Mouse (Mus musculus): ENCODE measurements around the gene Babam2. TPM values are rescaled to one million over a fixed set of nuclear protein-coding genes. Genes with fewer than 3 reads are reported as not detected.

Babam2 gene
- polyA plus RNA-seq, 1 experiment = 58.7 TPM

DNA sequence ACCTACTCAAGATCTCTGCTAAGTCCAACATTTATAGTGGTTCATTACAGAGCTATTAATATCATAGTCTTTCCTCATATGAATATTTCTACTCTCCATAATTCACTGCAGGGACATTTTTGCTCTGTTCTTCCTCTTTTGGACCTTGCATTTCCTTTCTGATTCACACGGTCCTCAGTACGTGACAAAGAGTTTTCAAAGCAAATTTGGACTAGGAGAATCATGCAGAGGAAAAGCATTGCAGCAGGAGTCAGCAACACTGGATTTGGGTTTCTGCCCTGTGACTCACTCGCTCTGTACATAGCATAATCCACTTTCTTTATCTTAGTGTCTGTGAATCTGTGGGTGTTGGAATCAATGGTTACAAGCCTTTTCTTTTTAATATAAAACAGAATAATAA, 184.8 kb downstream of the Babam2 start:
- no peak for DNase-seq (ENCODE audit: low spot score)

DNA sequence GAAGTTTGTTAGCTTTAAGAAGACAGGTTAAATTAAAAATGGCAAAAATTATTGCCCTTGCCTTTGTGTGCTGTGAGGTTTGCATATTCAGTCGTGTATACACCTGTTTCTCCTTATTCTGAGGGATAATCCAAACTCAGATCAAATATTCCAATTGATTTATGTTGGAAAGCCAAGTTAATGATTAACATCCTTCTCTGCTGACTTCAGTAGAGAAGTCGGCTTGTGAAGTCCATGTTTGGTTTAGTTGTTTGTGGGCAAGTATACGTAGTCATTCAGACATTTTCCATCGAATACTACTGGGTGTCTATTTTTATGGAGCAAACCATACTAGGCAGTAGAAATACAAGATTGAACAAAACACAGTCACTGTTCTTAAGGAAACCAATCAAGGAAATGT, 187.5 kb downstream of the Babam2 start:
- DNase-seq (ENCODE audit: low spot score) = no peak

DNA sequence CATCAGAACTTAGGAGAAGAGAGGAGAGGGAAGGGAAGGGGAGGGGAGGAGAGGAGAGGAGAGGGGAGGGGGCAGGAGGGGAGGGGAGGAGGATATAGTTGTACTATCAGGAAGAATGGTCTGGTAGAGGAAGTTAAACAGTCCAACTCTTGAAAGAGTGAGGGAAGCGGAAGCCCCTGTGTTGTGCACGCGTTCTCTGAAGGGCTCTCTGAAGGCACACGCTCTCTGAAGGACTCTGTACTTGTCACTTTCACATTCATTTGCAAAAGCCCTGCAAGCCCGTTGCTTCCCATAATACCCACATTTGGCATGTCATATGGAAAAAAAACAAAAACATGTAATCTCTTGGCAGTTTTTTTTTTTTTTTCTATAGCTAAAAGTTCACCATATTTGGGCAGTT, 190.1 kb downstream of the Babam2 start:
- DNase-seq (ENCODE audit: low spot score) = no peak

DNA sequence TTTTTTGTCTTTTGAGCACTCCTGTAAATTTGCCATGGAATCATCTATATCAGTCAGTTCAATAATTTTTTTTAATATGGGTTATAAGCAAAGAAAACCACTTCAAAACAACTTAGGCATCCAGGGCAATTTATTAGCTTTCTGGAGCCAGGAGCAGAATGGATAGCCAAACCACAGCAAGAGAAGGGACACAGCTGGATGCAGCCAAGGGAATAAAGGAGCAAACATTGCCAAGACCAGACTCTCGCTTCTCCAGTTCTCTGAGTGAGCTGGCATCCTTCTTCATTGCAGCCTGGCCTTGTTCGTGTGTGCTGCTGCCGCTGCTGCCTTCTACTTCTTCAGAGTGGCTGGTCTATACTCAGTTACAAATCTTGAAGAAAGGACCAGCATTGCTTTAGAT, 190.9 kb downstream of the Babam2 start:
- no peak for DNase-seq (ENCODE audit: low spot score)

DNA sequence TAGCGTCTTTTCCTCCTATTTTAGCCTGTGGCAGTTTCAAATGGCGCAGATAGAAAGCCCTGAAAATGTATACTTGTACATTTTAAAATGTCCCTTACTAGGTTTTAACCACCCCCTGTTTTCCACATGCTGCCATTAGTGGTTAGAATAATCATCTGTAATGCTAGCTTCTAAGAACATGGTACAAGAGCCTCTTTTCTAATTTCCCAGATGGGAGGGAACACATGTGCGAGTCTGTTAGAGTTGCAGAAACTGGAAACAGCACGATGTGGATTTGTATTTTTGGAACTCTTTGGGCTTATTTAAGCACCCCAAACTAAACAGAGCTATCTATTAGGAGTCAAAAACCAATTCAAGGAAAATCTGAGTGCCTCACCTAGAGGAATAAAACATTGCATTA, 195.1 kb downstream of the Babam2 start:
- no peak for DNase-seq (ENCODE audit: low spot score)

DNA sequence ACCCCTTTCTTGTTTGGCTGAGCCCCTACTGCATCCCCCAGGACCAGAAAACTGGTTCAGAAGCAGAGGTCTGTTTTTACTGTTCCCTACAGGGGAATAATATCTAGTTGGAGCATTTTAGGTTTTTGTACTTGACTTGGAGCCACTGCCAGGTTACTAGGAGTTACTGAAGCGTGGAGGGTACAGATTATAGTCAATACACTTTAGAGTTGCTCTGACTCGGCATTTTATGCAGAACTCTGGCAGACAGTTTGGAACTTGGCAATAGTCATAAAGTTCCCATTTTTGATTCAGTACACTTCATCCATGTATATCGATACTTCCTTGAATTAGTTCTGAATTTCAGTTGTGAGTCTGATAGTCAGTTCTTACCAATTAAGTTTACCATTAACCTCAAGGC, 202.4 kb downstream of the Babam2 start:
- no peak for DNase-seq (ENCODE audit: low spot score)

DNA sequence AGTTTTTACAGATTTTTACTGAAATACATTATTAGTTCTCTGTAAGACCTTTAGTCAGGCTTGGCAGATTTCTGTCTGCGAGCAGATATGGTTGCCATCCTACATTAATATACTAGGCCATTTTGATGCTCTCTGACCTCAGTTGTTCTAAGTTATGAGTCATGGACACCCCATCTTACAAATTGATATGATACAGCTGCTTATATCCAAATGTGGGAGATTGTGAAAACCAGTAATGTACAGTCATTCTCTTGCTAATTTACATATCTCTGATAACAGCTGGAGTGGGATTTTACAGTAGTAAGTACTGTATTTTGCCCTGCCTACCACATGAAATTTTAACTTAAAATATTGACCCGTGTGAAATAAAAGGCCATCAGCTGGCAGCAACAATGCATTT, 204.7 kb downstream of the Babam2 start:
- DNase-seq (ENCODE audit: low spot score) = no peak

DNA sequence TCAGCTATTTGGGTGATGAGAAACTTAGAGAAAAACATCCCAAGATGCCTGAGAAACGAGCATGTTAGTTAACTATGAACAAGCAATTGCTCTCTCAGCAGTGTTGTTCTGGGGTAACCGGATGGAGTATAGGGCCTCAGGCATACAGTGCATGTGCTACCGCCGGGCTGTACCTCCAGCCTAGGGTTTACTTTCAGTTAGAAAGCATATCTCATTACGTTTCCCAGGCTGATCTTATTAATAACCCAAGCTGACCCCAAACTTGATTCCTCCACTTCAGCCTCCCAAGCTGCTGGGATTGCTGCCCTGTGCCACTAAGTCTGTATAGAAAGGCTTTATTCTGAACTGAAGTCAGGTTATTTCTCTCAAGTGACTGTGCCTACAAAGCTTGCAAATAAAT, 205.4 kb downstream of the Babam2 start:
- DNase-seq (ENCODE audit: low spot score) = no peak

DNA sequence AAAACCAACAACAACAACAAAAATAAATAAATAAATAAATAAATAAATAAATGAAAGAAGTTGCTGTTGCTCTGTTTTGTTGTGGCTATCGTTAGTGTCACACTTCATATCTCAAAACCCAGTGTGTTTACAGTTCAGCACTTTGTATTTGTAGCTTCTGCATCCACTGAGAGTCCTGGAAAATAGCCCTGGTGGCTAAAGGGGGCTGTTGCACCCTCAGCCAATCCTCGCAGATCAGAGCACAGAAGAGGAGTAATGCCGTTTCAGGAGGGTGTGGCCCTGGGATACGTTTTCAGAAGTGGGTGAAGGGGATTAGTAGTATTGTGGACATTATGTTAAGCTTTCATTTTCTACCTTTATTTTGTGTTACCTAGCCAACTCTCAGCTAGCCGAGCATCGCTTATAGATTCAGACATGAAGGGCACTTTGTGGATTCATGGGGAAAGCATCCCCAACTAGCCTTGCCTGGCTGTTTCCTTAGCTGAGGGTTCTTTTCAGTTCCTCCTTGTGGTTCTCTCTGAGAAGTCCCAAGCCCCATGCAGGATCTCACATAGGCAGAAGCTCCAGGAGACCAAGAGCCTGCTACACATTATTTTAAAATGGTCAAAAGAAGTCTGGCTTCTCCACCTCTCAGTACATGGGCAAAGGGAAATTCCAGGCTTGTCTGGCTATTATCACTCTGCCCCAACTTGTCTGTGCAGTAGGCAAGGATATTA, 207.6 kb downstream of the Babam2 start:
- no peak for DNase-seq (ENCODE audit: low spot score)

DNA sequence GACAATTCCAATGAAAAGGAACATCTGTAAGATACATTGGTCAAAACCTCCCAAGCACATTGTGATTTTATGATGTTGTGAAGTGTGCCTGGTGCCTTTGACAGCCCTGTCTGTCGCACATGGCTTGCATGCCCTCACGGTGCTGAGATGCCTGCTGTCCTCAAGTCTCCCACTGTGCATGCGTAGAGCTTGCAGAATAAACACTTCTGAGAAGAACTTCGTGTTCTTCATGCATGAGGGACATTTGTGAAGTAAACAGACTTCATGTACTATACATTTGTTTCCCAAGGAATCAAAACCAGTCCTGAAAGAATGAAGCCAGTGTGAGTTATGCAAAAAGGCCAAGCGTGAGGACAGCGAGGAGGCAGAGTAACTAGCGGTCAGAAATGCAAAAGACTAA, 208.3 kb downstream of the Babam2 start:
- no peak for DNase-seq (ENCODE audit: low spot score)

DNA sequence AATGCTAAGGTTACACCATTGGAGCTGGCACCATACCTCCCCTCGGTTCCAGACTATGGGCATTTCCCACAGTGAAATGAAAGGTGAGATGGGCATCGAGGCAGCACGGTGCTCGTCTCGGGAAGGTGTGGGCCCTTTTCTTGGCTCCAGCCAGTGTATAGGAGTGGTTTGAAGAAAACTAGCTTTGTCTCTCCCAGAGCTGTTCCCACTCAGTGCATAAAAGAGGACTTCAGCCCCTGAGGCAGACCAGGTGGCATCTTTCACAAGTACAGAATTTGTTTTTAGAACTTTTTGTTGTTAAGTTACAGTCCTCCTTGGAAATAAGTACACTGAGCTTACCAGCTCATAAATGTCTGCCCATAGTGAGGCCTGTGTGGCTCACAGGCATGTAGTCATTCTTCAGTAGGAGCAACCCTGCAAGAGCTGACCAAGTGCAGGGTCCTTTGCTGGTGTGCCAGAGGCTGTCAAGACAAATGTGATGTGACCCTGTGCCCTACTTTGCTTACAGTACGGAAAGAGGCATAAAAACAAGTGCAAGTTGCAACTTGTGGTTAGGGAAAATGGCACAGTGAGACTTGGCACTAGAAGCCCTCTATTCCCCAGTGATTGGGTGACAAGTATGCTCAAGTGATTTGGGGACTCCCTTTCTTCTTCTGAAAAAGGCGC, 208.9 kb downstream of the Babam2 start:
- DNase-seq (ENCODE audit: low spot score) = no peak

DNA sequence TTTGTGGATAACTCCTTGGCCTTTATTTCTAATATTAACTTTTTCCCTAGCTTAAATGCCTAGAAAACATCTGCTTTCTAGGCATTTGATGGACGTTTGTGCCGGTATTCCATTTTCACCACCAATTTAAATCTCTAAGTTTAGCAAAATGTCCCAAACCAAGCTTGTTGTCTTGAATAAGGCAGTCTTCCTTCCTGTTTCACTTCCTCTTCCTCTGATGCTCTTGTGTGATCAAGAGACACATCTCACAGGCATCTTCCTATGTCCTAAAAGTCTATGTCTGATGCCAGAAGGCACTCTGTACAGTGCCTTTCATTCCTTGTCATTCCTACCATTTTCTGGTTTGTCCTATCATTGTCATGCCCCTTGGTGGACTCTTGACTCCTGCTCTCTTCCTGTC, 210.5 kb downstream of the Babam2 start:
- no peak for DNase-seq (ENCODE audit: low spot score)

DNA sequence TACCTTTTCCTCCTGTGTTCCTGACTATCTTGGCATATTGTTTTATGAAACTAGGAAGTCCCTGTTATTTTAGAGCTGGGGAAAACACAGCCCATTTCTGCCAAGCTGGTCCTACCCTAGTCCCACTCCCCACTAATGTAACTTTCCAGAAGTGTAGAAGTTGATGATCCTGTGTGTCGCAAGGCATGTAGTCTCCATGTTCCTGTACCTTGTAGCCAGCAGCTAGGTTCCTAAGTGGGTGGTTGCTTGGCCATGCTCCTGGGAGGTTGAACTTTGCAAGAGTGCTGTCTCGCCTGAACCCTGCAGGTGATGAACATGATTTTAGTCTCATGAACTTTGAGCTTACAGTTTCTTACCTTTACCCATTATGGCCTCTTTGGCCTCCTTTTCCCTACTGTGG, 211.3 kb downstream of the Babam2 start:
- no peak for DNase-seq (ENCODE audit: low spot score)

DNA sequence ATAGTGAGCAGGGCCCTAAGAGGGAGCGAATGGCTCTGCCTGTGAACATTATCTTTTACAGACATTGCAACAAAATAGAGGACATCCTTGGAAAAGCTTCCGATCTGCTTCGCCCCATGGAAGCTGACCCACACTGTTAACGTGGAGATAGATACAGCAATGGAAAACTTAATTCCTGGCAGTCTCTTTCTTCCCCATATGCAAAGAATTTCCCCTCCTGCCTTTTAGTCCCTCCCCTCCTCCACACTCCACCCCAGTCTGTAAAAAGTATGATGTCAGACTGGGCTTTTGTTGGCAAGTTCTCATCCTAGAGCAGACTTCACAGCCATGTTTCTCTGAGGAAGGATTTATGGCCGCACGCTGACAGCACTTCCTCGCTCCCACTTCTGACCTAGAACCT, 218.8 kb downstream of the Babam2 start:
- DNase-seq (ENCODE audit: low spot score) = no peak

DNA sequence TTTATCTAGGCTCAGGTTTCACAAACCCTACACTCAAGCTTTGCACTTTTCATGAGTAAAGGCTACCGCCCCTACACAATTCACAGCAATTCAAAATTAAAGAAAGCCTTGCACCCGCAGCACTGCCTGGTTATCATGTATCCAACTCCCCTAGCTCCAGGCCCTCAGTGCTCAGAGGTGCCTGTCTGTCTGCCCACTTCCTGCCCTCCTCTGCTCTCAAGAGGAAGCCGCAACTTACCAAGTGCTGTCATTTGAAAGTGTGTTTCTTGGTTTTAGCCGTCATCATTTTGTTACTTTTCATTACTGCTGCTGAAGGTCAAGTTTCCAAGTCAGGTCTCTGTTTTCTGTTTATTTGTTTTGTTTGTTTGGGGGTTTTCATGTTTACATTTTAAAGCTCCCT, 221.1 kb downstream of the Babam2 start:
- no peak for DNase-seq (ENCODE audit: low spot score)

DNA sequence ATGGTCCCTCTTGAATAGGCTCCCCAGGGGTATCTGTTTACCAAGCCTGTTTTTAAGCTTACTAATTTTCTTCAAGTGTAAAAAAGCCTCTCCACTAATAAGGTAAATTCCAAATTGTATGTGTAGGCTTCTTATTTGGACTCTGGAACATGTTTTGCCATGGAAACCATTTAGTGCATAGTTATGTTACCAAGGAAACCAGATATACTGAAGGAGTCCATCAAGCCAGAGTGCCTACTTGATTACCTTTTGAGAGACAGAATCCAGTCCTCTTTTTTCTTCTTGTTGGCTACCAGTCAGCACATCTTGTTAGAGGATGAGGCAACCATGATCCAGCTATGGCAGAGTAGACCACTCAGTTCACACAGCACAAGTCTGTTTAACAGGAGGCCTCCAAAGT, 222.6 kb downstream of the Babam2 start:
- no peak for DNase-seq (ENCODE audit: low spot score)

DNA sequence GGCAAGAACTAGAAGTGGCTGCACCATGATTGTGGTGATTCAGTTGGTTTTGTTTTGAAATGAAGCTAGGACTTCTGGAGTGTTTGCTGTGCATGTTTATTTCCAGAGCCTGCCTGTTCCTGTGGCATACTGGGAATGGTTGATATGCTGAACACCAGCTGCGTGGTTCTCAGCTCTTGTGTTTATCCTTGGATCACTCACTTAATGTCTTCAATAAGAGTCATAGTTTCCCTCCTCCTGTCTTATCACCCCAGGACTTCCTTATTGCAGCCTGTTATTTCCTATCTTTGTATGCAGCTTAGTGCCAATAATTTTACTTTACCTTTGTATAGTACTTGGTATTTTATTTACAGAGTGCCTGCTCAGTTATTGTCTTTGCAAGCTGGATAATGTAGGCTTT, 223.4 kb downstream of the Babam2 start:
- no peak for DNase-seq (ENCODE audit: low spot score)

DNA sequence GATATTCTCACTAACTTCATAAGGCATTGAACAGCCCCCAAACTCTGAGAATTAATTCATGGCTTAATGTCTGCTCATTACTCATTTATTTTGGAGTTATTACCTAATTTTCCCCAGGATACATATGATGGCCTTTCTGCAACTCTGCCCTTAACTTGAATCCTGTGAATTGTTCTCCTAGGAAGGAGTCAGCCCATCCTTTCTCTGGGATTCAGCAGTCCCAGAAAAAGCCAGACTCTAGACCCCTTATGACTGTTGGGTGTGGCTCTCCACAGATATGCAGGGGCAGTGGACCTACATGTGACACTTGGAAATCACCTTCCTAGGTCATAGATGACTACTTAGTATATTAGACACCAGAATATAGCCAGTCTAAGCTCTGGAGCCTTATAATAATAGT, 226.6 kb downstream of the Babam2 start:
- DNase-seq (ENCODE audit: low spot score) = no peak

DNA sequence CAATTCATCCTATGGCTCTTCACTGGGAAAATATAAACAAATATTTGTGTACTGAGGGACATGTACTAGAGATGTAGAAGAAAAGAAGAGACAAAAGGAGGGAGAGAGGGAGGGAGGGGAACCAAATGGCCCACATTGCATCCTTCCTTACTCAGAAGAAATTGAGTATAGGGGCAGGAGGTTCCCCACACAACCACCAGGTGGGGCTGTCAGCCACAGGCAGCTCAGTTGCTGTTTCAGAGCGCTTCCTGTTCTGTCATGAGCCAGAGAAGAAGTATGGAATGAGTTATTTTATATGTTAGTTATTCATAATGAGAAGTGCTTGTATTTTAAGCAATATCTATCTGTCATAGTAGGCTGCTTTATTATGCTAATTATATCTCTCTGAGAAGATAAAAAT, 229.1 kb downstream of the Babam2 start:
- DNase-seq (ENCODE audit: low spot score) = no peak

DNA sequence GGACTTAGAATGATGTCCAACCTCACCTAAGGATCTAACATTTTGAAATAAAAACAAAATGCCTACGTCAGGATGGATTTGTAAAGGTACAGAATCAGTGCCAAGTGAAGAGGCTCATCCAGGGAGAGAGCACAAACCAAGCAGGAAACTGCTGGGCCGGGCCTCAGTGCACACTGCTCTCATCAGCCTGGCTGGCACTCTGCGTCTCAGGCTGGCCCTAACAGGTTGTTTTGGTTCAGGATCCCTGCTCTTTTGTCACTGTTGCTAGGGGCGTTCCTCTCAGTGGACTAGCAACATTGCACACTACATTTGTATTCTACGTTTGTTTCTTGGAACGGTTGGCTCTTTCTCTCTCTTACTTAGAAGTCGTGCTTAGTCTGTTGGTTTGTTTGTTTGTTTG, 231.5 kb downstream of the Babam2 start:
- no peak for DNase-seq (ENCODE audit: low spot score)

DNA sequence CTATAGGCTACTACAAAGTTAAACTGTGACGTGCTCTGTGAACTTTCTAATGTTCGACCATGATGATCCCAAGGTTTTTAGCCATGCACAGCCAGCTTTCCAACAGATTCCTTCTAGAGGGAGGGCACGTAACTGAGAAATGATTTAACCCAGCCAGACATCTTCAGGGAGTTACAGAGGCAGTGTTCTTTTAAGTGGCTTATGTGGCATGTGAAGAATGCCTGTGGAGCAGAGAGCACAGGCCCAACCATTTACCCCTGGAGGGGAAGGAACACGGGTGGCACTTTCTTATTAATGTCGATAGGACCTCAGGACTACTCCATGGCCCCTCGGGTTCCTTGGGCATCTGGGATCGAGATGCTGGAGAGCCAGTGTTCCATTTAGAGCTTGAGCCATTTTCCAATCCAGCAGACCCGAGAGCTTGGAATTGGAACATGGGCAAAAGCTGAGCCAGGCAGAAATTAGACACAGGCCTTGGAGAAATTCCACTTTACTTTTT, 233.7 kb downstream of the Babam2 start:
- no peak for DNase-seq (ENCODE audit: low spot score)

DNA sequence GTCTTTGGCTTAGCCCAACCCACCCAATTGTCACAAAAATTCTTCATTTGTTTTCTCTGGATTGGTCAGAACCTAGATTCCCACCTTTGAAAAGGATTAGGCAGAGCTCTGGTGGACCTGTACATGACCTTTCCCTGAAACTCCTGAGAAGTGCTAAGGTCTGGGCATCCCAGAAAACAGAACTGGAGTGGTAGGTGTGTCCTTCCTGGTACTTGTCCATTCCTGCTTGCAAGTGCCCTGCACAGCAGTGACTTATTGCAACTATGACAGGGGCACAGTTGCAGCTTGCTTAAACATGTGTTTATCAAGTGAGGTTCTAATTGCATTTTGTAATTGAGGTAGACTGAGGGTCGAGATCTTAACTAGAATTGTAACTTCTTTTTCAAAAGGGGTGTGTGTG, 234.2 kb downstream of the Babam2 start:
- no peak for DNase-seq (ENCODE audit: low spot score)

DNA sequence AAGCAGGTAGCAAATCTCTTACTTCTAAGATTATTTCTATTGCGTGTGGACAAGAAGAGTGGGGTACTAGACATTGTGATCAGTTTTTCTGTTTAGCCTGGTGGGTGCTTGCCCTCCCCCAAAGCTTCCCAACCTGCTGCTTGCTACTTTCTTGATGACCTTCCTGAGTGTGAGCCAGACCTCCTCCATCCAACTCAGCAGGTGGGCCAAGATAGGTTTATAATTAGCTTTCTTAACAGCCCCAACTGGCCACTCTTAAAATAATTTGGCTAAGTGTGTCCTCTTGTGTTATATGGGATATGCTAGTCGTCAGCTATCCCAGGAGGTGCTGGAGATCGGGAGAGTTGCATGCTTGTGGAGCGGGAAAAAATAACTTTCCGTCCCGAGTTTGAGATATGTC, 235.8 kb downstream of the Babam2 start:
- no peak for DNase-seq (ENCODE audit: low spot score)

DNA sequence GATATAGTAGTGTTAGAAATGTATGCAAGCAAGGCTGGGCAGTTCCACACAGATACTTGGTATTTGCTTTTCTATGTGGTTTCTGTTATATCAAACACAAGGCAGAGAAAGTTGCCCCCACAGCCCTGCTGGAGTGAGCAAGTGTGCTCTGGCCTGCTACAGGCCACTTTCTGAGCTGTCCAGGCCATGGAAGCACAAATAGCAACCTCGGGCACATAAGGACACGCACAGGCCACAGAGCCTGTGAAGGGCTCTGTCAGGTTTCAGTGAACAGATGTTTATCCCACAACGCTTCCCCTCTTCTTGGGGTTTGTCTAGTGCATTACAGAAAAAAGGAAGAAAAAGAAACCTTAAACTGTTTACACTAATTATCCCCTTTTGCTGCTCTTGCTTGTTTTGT, 236.9 kb downstream of the Babam2 start:
- no peak for DNase-seq (ENCODE audit: low spot score)

All from urinary bladder, adult 2 months (tissue).